Mouse (Mus musculus) common myeloid progenitor, adult 5-6 weeks (primary cell): ENCODE results near the gene Cdhr2. TPM values are rescaled to one million over a fixed set of nuclear protein-coding genes. Genes with fewer than 3 reads are reported as not detected.

Source experiments
- ATAC-seq: replicated peaks from 2 replicates; pipeline ENCODE4 v1.8.0; 2016; ENCODE audit warnings: low read depth, mild to moderate bottlenecking, moderate TSS enrichment, inconsistent platforms; ENCODE audit not compliant: poor library complexity, severe bottlenecking
- total RNA-seq: library from RNA; stranded (forward); fragments of 200-1000, 187-1606 nt; gene quantifications from 2 replicates; pipeline ENCODE4 v1.2.3, GENCODE M21; 2017

Gene Cdhr2
- total RNA-seq, 1 experiment from 2014 or later, result not detected

DNA sequence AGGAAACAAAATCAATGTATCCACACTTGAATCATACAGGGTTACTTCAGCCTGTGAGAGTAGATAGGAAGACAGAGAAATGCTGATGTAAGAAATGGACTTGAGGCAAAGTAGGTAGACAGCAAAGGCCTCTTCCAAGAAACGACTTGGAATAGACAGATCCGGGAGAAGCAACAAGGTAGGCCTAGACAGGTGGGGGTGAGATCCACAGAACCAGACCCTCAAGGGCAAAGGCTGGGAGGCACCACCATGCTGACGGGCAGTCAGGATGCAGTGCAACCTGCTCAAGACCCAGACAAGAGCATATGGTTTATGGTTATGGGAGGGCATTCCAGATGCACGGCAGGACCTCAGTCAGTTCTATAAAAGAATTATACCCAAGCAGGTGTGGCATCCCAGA, 65.8 kb downstream of the Cdhr2 start:
- no peak for ATAC-seq

DNA sequence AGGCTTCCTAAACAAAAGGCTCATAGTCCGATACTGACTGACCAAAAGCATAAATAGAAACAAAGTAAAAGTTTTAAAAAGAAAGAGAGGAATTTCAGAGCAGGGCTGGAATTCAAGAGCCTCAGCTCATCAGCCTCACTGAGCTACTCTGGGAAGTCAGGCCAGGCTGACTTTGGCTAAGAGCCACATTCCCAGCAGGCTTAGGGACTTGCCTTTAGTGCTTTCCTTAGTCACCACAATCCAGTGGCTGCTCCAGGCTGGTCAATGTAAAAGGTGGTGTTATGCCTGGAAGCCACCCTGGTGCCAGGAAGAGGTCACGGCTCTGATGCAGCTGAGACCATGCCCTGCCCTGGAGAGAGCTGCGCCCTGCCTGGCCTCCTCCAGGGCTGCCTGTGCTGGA, 79.3 kb downstream of the Cdhr2 start:
- no peak for ATAC-seq

DNA sequence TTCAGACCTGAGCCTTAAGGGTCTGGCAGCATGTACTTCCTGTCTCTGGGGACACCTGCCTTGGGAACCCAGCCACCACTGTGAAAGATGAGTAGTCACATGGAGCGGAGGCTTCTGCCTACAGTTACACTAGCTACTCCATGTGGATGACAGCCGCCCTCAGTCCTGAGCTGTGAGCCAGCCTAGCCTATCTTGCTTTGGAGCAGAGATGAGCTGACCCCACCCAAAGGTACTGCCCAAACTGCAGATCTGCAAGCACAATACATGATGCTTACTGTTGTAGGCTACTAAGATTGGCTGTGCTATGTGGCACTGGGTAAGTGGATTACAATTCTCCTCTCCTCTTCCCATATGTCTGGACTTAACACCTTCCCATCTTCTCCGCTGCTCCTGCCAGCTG, 79.8 kb downstream of the Cdhr2 start:
- no peak for ATAC-seq

DNA sequence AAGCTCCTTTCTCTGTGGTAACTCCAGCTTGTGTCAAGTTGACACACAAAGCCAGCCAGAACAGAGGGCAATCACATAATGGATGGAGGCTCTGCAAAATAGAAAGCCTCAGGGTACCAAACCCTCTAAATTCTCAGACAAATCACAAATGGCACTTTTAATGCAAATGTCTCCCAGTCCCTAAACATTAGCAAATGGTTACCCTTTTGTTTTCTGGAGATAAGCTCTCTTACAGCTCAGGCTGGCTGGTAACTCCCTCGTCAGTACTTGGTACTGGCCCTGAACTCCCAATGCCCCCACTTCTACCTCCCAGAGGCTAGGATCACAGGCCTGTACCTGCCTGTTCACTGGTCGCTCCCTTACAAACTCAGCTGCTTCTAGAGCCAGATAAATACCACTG, 82.0 kb downstream of the Cdhr2 start:
- ATAC-seq, result no peak

DNA sequence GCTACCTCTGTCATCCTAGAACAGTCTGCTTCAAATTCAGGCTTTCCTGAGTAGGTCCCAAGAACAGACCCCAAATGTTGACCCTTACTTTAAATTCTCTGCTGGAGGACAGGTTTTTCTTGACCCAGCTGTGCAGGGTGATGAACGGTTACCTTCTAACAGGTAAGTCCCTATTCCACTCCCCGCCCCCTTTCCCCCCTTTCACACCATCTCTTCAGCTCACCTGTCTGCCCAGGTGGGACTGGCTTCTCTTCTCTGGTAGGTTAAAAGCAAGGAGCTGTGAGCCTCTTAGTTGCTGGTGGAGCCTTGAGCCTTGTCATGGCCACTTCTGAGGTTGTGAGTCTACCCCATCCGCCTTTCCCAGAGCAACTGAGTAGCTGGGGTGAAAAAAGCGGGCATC, 82.4 kb downstream of the Cdhr2 start, which contains the start of gene Eif4e1b:
Eif4e1b (plus strand) TSS at position 301 of the 400 bp plus-strand sequence.
- ATAC-seq, result no peak

Other genes with a start within 250 kb of the Cdhr2 start
- 40.0 and 46.4 TPM in 2 replicates for gene Thoc3, start 232.6 kb upstream of the Cdhr2 start, total RNA-seq
- gene Simc1, start 197.7 kb upstream of the Cdhr2 start, total RNA-seq, result 9.1 and 12.7 TPM in 2 replicates
- 16.2 and 28.2 TPM in 2 replicates for gene 4833439L19Rik, start 136.0 kb upstream of the Cdhr2 start, total RNA-seq
- 7.9 and 13.7 TPM in 2 replicates for gene Arl10, start 126.4 kb upstream of the Cdhr2 start, total RNA-seq
- 51.0 and 70.5 TPM in 2 replicates for gene Nop16, start 111.4 kb upstream of the Cdhr2 start, total RNA-seq
- 45.8 and 52.8 TPM in 2 replicates for gene Higd2a, start 111.3 kb upstream of the Cdhr2 start, total RNA-seq
- 13.4 and 23.5 TPM in 2 replicates for gene Cltb, start 90.1 kb upstream of the Cdhr2 start, total RNA-seq
- gene Faf2, start 79.7 kb upstream of the Cdhr2 start, total RNA-seq, result 35.5 and 63.5 TPM in 2 replicates
- 25.4 and 27.6 TPM in 2 replicates for gene Rnf44, start 7.6 kb upstream of the Cdhr2 start, total RNA-seq
- not detected in 2 replicates for gene Gprin1, start 48.4 kb downstream of the Cdhr2 start, total RNA-seq
- gene Sncb, start 65.1 kb downstream of the Cdhr2 start, total RNA-seq, result not detected in 2 replicates
- not detected in 2 replicates for gene Eif4e1b, start 82.5 kb downstream of the Cdhr2 start, total RNA-seq
- gene Tspan17, start 87.9 kb downstream of the Cdhr2 start, total RNA-seq, result 0.82 TPM in 1 of 2 replicates, not detected in the other
- 0.58 and 6.3 TPM in 2 replicates for gene Unc5a, start 247.9 kb downstream of the Cdhr2 start, total RNA-seq